Mouse (Mus musculus): ENCODE measurements around the gene Pitpnm2. TPM values are rescaled to one million over a fixed set of nuclear protein-coding genes. Genes with fewer than 3 reads are reported as not detected.

The Pitpnm2 gene
- total RNA-seq, 2 experiments from 2014 or later = 51.2 to 56.3 TPM

DNA sequence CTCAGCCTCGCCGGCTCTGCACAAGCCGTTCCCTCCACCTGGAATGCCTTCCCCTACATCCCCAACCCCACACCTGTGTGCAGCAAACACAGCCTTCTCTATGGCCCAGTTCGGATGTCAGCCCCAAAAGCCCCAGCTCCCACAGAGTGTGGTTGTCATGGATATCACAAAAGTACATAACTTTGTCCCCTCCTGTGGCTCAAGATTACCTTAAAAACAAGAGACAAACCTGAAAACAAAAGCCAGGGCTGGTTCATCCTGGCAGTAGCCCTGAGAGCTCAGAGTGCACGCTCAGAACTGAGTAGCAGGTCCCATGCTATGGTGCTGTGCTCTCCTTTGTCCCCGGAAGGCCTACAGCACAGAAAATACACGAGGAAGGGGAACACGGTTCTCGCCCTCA lies 44.3 kb downstream of the Pitpnm2 start:
- DNase-seq (ENCODE audit: low spot score in 2 of 2) = no peak

DNA sequence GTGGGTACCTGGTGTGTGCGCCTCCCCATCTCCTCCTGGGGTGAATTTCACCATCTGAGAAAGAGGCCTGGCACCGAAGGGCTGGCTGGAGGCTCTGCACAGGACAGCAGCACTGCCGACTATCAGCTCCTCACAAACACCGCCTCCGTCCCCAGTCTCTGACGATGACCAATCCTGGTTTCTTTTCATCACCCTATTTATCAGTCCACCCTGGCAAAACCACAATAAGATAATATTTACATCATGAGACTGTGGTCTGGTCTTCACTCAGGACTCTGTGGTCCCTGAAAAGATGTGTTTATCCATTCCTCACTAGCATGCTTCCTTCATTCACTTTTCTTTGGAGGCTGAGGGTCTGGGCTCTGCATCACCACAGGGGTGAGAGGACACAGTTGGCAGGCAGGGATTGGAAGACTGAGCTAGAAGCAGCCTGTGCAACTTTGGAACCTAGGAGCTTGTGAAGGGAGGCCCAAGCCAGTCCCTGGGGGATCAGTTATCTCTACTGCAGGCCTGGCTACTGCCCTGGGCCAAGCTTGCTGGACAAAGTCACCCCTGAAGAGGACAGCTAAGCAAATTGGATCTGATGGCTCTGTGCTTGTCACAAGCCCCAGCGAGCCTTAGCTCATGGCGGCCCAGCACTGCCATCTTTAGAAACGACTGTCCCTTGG lies 45.3 kb downstream of the Pitpnm2 start:
- DNase-seq (ENCODE audit: low spot score in 2 of 2) = no peak

DNA sequence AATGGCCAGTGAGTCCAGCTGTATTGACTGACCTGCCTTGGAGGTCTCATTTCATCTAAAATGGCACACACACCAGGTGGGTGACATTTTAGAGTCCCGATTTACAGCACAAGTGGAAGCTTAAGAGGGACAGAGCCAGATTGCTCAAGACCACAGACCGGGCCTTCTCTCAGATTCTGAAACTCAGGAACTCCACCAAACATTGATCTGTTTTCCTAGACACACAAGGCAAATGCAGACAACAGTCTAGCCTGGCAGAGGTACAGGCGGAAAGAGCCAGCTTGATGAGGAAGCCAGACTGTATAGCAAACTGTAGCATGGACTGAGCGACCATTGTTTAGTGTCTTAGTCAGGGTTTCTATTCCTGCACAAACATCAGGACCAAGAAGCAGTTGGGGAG lies 46.3 kb downstream of the Pitpnm2 start:
- no peak for DNase-seq (ENCODE audit: low spot score in 2 of 2)

DNA sequence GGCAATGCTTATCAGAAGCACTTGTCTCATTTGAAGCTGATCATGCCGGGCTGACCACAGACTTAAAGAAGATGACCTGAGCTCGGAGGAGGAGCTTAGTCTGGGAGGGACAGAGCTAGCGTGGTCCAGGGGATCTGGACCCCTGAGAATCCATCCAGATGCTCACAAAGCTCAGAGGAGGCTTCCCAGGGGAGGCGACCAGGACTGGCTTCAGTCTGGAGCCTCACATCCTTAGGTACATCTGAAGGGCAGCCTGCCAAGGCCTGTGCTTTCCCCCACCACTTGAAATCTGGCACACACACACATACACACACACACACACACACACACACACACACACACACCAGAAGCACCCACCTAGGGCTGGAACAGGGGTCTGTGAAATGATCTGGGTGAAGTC lies 47.5 kb downstream of the Pitpnm2 start:
- no peak for DNase-seq (ENCODE audit: low spot score in 2 of 2)

DNA sequence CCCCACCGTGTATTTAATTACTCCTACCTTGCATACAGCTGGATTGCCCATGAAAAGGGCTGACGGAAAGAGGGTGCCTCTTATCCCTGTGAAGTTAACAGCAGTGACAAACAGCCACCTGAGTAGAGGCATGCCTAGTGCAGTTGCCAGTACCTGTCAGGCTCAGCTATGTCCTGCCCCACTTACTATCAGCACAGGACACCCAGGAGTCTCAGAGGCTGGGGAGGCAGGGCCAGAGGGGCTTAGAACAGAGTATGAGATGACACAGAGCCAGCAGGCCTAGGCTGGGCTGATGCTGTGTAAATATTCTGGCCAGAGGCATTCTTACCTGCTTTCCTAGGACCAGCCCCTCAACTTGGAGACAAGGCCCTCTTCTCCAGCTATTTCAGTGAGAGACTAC lies 48.0 kb downstream of the Pitpnm2 start:
- no peak for DNase-seq (ENCODE audit: low spot score in 2 of 2)

DNA sequence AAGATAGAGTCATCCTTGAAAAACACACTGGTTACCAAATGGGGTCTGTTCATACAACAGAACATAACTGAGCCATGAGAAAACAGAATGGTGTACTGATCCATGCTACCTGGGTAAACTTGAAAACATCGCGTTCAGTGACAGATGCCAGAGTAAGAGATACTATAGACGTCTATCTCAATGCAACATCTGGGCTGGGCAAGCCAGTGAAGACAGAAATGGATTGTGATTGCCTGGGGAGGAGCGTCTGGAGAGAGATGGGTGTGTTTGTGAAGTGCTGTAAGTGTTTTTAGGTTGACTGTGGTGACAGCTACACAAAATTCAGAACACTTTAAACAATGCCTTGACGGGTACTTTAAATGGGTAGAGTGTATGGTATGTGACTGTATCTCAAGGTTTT lies 48.7 kb downstream of the Pitpnm2 start:
- DNase-seq (ENCODE audit: low spot score in 2 of 2) = no peak

DNA sequence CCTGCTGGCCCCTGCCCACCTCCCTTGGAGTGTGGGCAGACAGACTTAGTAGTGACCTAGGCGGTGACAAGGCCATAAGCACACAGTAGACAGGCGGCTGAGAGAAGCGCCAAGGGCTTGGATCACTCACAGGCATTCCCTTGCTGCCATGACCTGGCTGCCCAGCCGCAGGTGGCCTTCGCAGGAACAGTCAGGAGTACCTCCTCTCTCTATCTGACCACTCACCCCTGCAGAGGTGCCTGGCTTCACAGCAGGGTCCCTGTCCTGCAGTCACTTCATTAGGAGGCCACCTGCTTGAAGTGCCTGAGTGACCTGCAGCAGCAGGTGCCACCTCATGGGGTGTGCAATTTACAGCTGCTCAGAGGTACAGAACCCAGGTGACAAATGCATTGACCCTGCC lies 50.4 kb downstream of the Pitpnm2 start:
- no peak for DNase-seq (ENCODE audit: low spot score in 2 of 2)

DNA sequence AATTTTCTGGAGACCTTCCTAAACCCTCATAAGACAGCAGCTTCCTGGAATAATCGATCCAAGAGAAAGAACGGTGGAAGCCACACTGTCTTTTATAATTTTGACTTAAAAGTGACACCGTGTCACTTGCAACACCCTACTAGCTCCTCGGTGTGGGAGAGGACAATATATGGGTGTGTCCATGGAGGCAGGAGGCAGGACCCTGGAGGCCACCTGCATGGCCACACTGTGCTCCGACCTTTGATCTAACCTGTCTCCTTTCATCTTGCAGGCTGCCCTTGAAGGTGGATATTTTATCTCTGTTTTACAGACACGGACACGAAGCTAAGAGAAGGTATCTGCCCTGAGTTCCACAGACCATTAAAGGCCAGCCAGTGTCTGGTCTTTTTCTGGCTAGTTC lies 51.1 kb downstream of the Pitpnm2 start:
- no peak for DNase-seq (ENCODE audit: low spot score in 2 of 2)

DNA sequence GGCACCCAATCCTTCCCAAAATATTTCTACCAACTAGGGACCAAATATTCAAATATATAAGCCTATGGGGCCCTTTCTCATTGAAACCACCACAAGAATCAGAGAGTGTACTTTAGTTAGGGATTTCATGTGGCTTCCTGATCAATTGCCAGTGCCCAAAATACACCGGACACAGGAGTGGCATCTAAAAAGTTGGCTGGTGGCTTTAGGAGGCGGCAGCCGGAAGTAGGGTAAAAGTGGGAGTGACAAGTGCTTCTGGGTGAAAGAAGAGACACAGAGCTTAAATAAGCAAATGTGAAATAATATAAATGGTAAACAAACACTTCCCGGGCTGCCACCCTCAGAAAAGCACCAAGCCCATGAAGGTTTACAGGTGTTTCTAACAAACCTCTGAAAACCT lies 53.5 kb downstream of the Pitpnm2 start:
- no peak for DNase-seq (ENCODE audit: low spot score in 2 of 2)

DNA sequence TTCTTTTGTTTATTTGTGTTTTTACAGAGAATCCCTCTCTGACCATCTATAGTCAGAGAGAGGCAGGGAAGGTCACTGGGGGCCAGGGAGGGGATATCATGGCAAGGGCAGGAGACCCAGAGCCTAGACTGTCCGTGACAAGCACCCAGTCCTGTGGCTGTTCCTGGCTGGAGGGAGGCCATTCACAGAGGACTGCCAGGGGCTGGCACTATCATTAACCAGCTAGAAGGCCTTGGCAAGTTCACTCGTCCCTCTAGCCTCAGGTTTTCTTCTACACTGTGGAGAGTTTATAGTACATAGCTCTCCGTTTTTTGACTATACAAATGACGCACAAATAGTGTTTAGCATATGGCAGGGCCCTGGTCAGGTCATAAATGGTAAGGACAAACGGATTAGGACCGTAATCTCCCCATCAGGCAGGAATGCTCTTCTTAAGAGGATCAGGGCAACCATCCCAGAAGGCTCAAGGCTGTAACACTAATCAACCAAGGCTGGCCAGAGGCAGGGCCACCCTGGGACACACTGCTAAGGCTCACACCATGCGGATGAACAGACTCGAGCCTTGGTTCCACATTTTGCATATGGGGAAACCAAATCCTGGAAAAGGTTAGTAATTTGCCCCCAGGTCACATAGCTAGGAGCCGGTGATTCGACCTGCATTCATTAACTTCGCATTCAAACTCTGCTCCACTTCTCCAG lies 55.0 kb downstream of the Pitpnm2 start:
- no peak for DNase-seq (ENCODE audit: low spot score in 2 of 2)

DNA sequence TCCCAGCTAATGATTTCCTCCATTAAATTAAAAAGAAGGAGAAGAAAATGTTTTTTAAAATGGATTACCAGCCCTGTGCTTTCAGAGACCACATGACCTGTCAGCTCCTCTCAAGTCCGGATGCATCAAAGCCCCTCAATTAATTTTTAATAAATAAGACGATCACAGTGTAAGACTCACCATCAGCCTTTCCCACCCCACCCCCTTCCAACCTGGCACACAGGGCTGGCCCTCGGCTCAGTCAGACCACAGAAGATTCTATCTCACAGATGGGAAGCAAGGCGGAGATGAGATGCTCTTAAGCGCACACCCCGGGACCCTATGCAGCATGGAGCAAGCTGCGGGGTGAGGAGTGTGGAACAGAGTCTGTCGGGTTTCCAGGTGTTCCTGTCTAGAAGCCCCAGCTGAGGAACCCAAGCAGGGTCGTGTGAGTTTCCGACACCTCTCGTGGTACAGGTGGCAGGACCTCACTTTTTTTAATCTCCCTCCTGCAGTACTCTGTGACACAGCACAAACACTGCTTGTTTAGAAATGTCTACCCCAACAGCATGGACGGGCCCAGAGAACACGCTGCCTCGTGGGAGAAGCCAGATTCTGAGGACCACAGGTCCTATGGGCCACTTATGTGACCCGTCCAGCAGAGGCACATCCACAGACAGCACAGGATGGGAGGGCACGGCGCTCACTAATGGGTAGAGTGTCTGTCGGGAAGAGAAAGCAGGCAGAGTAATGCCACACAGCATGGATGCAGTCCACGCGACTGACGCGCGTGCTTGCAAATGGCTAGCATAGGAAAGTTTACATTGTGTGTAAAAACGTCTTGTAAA lies 56.1 kb downstream of the Pitpnm2 start:
- DNase-seq (ENCODE audit: low spot score in 2 of 2) = no peak

DNA sequence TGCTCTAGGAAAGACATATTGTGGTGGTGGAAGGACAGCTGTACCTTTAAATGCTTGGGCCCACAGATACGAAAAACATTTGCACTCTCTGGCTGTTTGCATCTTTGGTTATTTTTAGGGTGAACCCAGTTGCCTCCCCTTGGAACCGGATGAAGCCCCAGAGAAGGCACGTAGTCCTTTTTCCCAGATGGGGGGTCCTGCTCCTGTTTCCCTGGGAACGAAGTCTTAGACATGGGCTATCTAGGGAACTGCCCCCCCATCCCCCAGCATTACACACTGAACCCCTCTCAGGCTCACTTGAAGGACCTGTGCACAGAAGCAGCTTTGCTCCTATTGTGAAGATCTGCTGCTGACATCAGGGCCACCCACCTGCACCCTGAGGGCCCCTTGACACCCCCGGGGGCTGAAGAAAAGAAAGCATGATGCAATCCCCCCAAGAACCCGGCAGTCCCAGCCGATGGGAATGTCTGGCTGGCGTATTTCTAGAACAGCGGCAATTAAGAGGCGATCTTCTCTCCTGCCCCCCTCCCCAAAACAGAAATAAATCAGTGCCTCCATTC lies 56.8 kb downstream of the Pitpnm2 start:
- DNase-seq (ENCODE audit: low spot score in 2 of 2) = no peak

DNA sequence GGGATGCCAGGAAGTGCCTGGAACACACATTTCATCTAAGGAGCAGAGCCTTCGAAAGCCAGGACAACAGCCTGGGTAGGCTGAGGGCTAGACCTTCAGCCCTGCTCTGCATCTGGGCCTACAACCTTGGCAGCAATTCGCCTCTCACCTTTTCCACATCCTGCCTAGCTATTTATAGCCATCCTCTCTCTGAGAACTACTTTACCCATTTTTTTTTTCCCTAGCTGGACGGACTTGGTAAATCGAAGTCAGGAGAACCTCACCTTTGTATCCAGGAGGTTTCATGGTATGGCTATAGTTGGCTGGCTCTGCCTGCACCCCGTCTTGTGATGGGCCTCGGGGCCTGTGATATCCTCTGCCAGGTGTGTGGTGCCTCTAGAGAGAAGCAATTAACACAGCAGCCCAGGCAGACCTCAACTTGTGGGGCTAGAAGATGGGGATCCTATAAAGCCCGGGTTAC lies 57.3 kb downstream of the Pitpnm2 start:
- no peak for DNase-seq (ENCODE audit: low spot score in 2 of 2)

DNA sequence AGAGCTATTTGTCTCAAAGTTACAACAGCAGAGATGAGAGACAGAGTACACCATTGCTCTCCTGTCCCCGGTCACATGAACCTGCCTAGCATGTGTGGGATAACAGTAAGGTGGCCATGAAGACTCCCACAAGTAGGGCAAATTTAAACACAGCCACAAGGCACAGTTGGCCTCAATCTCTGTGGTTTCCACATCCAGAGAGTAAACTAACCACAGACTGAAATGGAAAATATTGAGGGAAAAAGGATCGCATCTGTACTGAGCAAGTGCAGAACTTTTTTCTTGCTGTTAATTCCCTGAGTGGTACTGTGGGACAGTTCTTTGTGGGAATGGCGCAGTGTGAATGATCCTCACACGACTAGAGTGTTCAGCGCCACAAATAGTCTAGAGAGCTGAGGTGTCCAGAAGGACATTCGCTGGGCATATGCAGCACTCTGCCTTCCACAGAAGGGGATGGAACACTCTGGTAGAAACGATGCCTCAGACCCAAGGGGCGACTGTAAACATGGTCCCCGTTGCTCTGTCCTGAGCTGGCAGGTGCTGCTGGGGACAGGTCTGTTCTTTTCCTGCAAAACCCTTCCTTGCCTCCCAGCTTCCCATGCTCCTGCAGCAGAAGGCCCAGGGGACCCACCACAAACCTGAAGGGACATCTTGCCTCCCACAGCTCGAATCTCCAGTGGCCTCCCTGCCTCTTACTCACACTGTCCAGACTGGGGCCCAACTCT lies 59.3 kb downstream of the Pitpnm2 start:
- no peak for DNase-seq (ENCODE audit: low spot score in 2 of 2)

DNA sequence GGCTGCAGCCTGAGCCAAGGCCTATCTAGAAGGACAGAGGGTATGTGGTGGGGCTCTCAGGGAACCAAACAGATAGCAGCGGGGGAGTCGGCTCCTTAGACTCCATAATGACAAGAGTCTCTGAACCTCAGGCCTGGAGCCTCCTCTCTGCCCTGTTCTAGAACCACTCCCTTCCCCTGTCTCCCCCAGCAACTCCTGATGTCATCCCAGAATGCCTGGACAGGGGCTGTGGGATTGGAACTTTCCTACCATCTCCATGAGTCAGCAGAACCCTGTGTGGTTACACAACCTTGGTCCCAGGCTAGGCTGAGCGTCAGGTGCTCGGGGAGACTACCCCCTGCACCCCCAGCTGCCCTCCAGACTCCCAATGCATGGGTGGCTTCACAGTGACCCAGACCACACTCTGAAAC lies 60.0 kb downstream of the Pitpnm2 start:
- no peak for DNase-seq (ENCODE audit: low spot score in 2 of 2)

DNA sequence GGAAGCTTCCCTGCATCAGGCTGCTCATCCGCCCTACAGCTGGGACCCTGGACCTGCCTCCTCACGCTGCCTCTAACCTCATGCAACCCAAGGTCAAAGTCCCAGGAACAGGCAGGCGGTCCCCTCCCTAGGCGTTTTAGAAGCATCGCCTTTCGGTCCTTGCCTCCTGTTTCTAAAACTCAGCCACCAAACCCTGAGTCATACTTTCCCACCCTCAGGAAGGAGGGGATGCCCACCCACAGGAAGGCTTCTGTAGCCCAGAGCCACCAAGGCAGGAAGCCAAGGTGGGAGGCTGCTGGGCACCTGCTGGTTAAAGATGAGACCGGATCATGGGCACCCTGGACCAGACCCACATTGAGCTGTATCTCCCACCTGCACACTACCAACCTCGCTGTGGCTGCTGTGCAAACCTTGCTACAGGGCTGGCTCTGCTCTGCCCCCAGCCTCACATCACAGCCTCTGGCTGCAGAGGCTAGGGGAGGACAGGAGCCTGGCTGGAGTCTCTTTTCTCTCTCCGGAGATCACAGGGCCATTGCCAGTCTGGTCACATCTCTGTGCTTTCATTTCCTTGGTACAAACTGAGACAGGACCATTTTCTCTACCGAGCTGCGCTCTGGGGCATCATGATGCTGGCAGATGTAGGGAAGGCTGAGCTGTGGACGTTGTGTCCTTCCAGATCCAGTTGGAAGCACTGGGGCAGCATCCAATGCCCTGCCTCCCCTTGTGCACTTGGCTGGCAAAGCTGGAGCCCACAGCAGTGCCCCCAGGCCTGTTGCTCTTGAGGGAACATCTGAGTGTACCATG lies 61.9 kb downstream of the Pitpnm2 start:
- DNase-seq (ENCODE audit: low spot score in 2 of 2) = no peak

DNA sequence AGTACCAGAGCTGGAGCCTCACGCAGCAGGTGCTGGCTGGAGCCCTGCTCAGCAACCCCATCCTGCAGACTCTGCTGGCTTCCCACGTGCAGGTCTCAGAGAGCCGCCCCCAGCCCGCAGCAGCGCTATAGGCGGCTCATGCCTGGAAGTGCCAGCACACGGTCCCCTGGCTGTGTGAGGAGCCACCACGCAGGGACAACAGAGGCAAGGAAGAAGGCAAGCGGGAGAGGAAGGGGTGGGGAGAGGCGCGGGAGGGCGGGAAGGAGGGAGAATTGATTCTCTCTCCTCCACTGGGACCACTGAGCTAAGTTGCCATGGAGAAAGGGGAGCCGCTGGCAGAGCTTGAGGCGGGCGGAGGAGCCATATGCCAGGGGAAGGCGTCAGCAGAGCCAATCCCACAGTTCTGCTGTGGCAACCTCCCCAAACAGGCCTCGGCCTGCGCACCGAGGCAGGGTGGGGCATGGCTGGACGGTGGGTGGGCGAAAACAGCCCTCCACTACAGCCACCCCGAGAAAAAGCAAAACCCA lies 62.5 kb downstream of the Pitpnm2 start:
- no peak for DNase-seq (ENCODE audit: low spot score in 2 of 2)

DNA sequence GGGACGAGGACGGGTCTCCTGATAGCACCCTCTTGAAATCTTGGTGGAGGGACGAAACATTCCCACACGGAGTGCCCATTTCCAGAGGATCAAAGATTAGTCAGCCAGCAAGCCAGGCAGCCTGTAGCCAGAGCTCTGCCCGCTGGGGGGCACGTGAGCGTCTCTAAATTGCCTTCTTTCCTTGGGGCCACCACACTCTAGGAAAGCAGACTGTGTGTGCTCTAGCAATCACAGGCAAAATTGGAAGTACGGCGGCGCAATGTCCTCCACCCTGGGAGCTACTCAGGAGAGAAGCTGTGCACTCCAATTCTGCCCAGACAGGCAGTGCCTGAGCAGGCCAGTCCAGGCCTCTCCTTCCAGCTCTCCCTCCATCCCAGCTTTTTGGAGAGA lies 63.1 kb downstream of the Pitpnm2 start:
- no peak for DNase-seq (ENCODE audit: low spot score in 2 of 2)

DNA sequence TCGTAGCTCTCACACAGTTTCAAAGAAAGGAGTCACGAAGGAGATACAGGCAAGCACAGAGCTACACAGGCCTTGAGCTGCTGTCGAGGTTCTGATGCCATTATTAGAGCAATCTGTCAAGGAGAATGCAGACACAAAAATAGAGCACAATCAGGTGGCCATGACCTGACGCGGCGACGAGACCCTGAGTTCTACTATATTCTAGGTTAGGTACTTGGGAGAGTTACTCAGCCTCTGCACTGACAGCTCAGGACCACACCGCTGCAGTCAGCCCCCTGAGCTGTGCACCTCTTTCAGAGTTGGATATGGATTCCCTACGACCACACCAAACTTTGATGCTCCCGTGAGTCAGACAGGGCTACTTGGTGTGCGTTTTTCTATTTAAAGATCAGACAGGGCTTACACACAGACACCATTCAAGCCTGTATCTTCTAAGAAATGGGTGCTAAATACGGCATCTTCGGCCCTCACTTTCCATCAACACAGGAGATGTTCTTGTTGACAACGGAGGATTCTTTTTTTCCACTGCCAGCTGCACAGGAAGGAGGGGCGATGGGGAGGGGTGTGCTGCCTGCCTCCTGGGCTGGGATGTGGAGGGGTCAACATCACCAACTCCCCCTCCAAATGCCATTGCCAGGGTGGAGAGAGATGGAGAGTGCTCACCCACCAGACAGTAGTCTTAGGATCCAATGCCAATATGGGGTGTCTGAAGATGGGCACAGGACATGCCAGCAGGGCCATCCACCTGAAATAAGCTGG lies 63.7 kb downstream of the Pitpnm2 start:
- DNase-seq (ENCODE audit: low spot score in 2 of 2) = no peak
